Mouse (Mus musculus): Measurements from ENCODE around the gene Fank1. TPM values are rescaled to one million over a fixed set of nuclear protein-coding genes. Genes with fewer than 3 reads are reported as not detected.

Gene Fank1
- polyA plus RNA-seq, 1 experiment, result 0.04 TPM

Other genes with a start within 250 kb of the Fank1 start
- gene Tex36, start 174.7 kb upstream of the Fank1 start, polyA plus RNA-seq (2012; rRNA removed), result not detected in 2 replicates
- gene Edrf1, start 139.3 kb upstream of the Fank1 start, polyA plus RNA-seq (2012; rRNA removed), result 9.2 TPM in 2 replicates
- gene Mmp21, start 96.8 kb upstream of the Fank1 start, polyA plus RNA-seq (2012; rRNA removed), result not detected in 2 replicates
- gene Bccip, start 67.5 kb upstream of the Fank1 start, polyA plus RNA-seq (2012; rRNA removed), result 29.9 and 33.8 TPM in 2 replicates
- 15.0 and 16.5 TPM in 2 replicates for gene Uros, start 66.8 kb upstream of the Fank1 start, polyA plus RNA-seq (2012; rRNA removed)
- gene Dhx32, start 5.9 kb downstream of the Fank1 start, polyA plus RNA-seq (2012; rRNA removed), result 35.9 and 42.9 TPM in 2 replicates